Mouse (Mus musculus) embryonic facial prominence, embryonic 11.5 days (tissue): ENCODE results near the gene Gm4924. TPM values are rescaled to one million over a fixed set of nuclear protein-coding genes. Genes with fewer than 3 reads are reported as not detected.

Experiments used
- ATAC-seq: fragments of 200-750 bp; cut with Nextera tagmentation; replicated peaks from 2 replicates; pipeline ENCODE4 v1.8.0; 2017; ENCODE audit warnings: low read depth; ENCODE audit not compliant: insufficient number of reproducible peaks, low FRiP score, low TSS enrichment
- DNase-seq: peaks from one replicate; pipeline ENCODE4 v3.0.0-alpha.2; 2015; ENCODE audit warnings: low spot score
- H3K27ac ChIP-seq: fragments of 300-500 bp; sonication (generic); replicated peaks from 2 replicates; pipeline ENCODE4 v1.5.1; 2014; ENCODE audit warnings: mild to moderate bottlenecking, low read depth, low read length, control low read depth
- H3K27me3 ChIP-seq: fragments of 300-500 bp; sonication (generic); 2 replicates; pipeline ENCODE4 v1.6.1; 2014; ENCODE audit warnings: mild to moderate bottlenecking, low read length, moderate library complexity, mixed read lengths; ENCODE audit not compliant: control insufficient read depth, insufficient read depth
- H3K36me3 ChIP-seq: fragments of 300-500 bp; sonication (generic); replicated peaks from 2 replicates; pipeline ENCODE4 v1.6.1; 2014; ENCODE audit warnings: low read depth, mild to moderate bottlenecking, low read length, moderate library complexity, mixed read lengths; ENCODE audit not compliant: control insufficient read depth, insufficient read depth
- H3K4me1 ChIP-seq: fragments of 300-500 bp; sonication (generic); 2 replicates; pipeline ENCODE4 v1.6.1; 2014; ENCODE audit warnings: low read length, mixed read lengths; ENCODE audit not compliant: control insufficient read depth, insufficient read depth
- H3K4me2 ChIP-seq: fragments of 300-500 bp; sonication (generic); 2 replicates; pipeline ENCODE4 v1.6.1; 2014; ENCODE audit warnings: low read depth, mild to moderate bottlenecking, control low read depth, low read length, moderate library complexity
- H3K4me3 ChIP-seq: fragments of 300-500 bp; sonication (generic); 2 replicates; pipeline ENCODE4 v1.5.1; 2014; ENCODE audit warnings: low read depth, low read length, control low read depth
- H3K9ac ChIP-seq: fragments of 300-500 bp; sonication (generic); replicated peaks from 2 replicates; pipeline ENCODE4 v1.6.1; 2014; ENCODE audit warnings: mild to moderate bottlenecking, control low read depth, low read length
- H3K9me3 ChIP-seq: fragments of 300-500 bp; sonication (generic); replicated peaks from 2 replicates; pipeline ENCODE4 v1.6.1; 2016; ENCODE audit warnings: mild to moderate bottlenecking, low read length, inconsistent platforms, mixed read lengths; ENCODE audit not compliant: control insufficient read depth
- WGBS: fragments of 180-500 bp; shearing (Covaris S2); extraction: QIAGEN DNeasy Blood & Tissue Kit; methylation state at CpG from one replicate; pipeline ENCODE4 v1.1.7; 2014; 5-methylcytosine and 5-hydroxymethylcytosine counted together
- polyA plus RNA-seq: library from polyadenylated mRNA; unstranded; fragments of >200 nt; fragmentation: Nextera tagmentation; extraction: Ambion mirVana; gene quantifications from 2 replicates; pipeline ENCODE4 v1.2.1, GENCODE M21; 2014

The Gm4924 gene
- polyA plus RNA-seq: 6.4 and 9.2 TPM in 2 replicates

DNA sequence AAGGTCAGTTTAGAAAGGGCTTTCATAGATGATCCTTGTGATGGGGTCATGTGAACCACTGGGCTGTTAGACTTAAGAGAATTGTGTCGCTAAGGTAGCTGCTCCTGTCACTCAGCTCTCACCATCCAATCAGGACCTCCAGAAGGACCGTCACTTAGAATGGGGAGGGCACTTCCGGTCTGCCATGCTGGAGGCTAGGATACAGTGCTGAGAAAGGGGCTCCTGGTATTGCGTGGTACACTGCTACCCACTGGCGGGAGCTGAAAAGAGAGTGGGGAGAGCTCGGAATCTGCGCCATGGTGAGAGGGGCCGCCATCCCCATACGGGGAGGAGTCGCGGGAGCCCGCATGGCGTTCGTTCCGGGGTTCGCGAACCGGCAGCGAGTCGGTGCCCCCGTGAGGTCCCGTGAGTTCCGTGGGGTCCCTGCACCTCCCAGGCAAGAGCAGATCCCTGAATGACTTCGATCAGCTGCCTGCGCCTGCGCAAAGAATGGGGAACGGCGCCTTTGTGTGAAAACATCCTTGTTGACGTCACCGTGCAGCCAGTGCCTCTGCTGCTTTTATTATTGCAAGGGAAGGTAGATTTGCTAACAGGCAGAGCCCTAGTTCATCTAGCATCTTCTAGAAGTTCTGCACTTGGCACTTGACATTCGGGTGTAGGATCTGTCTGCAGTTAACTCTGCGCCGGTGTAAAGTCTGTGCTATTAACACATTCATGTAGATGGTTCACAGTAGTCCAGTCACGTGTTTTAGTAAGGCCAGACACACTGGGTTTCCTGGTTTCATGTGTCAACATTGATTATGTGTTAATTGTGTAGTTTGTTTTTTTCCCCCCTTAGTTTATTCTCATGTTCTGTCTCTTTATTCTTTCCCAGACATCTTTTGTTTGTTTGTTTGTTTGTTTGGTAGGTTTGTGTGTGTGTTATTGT, at the start of gene Gm4924:
Gene Gm4924 (plus strand): TSS at position 173 of the 928 bp plus-strand sequence.
- peaks cover 2% of the 10 kb centered on the region; the same call in 1 of the 2 replicates for H3K9me3 ChIP-seq

DNA sequence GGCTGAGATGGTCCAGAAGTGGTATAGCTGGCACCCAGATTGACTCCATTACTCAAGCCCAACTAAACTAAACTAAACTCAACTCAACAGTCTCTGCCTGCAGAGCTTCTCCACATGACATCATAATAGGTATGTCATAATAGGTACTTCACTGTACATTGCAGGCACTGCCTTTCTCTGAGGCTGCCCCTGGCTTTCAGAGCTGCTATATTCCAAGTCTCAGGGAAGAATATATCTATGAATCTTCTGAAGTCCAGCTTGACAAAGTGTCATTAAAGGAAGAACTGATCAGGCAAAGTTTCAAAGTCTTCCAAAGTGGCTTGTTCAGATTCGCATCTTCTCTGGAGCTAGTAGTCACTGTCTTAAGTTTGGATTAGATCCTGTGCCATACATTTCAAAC, 37.6 kb upstream of the Gm4924 start, which contains the start of gene 4932415D10Rik:
Gene 4932415D10Rik (minus strand): TSS at position 101 of the 400 bp plus-strand sequence.
- ATAC-seq (no peak), DNase-seq (no peak)
- Histone ChIP-seq H3K36me3 (no peaks in the 10 kb centered on the region), H3K4me1 (no peaks in the 10 kb centered on the region), H3K4me3 (no peak within 1 kb of the TSS), H3K4me2 (no peak within 1 kb of the TSS), H3K9me3 (no peaks in the 10 kb centered on the region), H3K9ac (no peak within 1 kb of the TSS), H3K27ac (no peak within 1 kb of the TSS), H3K27me3 (no peaks in the 10 kb centered on the region)
- 92% methylated on average over 1 of the region's 1 CpGs for WGBS

More for the DNA sequence above, at the start of gene Gm4924:
- Histone ChIP-seq H3K36me3 (no peaks in the 10 kb centered on the region), H3K4me3 (peak within 1 kb of the TSS; percentile 62), H3K9ac (peak within 1 kb of the TSS; percentile 88), H3K27me3 (no peaks in the 10 kb centered on the region), H3K27ac (peak within 1 kb of the TSS; percentile 89), H3K4me2 (peak within 1 kb of the TSS; percentile 59), H3K4me1 (no peaks in the 10 kb centered on the region)
- 6% methylated on average over 34 of the region's 34 CpGs for WGBS
- ATAC-seq (peak; percentile 100), DNase-seq (peak; percentile 92)

DNA sequence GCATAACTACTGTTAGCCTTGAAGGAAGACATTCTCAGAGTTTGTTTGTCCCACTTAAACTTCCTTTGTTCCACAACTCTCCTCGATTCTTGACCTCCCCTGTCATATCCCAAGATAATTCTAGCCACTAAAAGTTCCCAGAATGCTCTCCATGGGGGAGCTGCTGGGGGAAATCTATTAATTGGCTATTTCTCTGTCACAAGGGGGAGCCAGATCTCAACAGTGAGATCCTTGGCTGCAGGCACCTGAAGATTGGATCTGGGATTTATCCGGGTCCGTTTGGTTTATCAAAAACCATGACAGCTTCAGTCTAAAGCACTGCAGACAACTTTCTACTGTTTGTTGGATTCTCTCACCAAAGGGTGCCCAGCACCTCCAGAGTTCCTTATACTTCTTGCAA, 33.9 kb upstream of the Gm4924 start:
- Histone ChIP-seq H3K4me3 (no peak overlapping the region), H3K36me3 (no peaks in the 10 kb centered on the region), H3K9me3 (no peaks in the 10 kb centered on the region), H3K27me3 (no peaks in the 10 kb centered on the region), H3K4me2 (no peak overlapping the region), H3K9ac (no peak overlapping the region), H3K4me1 (no peaks in the 10 kb centered on the region), H3K27ac (no peak overlapping the region)
- no peak for ATAC-seq
- WGBS: 62% methylated on average over 3 of the region's 3 CpGs
- DNase-seq: no peak

DNA sequence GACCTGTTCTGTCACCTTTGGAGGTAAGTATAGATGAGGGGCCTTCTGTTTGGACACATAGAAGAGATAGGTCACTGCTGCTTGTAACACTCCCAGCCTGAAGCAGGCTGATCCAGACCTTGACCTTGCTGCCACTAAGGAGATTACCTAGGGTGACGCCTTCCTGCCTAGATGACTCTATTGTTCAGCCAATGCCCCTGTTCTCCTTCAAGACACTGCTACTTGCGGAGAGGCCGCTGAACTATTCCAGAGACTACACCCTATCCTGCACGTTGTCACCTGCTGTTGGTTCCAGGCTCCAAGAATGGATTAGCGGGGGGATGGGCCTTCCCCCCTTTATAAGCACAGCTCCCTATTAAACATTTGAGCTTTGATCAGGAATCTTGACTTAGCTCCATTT, 24.2 kb upstream of the Gm4924 start:
- H3K9ac ChIP-seq: no peak overlapping the region
- no peaks in the 10 kb centered on the region for H3K4me1 ChIP-seq
- no peak overlapping the region for H3K4me3 ChIP-seq
- DNase-seq (no peak), ATAC-seq (no peak)
- H3K4me2 ChIP-seq: no peak overlapping the region
- H3K27me3 ChIP-seq: no peaks in the 10 kb centered on the region
- 80% methylated on average over 5 of the region's 5 CpGs for WGBS
- H3K36me3 ChIP-seq: no peaks in the 10 kb centered on the region
- no peaks in the 10 kb centered on the region for H3K9me3 ChIP-seq
- H3K27ac ChIP-seq: no peak overlapping the region

DNA sequence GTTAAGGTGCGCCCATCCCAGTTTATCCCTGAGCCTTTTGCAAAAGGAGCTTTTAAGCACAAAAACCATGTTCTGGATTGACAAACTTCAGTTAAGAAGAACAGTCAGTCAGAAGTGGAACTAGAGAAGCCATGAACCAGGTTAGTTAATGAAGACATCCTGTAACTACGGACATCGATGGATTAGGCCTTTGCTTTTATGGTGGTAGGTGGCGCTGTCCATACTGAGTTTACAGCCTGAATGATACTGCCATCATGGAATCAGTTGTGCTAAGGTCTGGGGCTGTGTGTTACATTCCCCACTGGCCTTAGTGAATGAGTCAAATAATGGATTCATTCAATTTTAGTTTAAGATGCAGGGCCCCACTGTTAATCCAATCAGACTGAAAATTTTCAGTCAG, 1.3 kb downstream of the Gm4924 start:
- Histone ChIP-seq H3K4me1 (no peaks in the 10 kb centered on the region), H3K36me3 (no peaks in the 10 kb centered on the region), H3K27ac (no peak overlapping the region), H3K27me3 (no peaks in the 10 kb centered on the region), H3K9me3 (peaks cover 2% of the 10 kb centered on the region; the same call in 1 of the 2 replicates), H3K4me2 (no peak overlapping the region), H3K9ac (no peak overlapping the region), H3K4me3 (no peak overlapping the region)
- WGBS: 95% methylated on average over 4 of the region's 4 CpGs
- ATAC-seq: no peak
- no peak for DNase-seq

DNA sequence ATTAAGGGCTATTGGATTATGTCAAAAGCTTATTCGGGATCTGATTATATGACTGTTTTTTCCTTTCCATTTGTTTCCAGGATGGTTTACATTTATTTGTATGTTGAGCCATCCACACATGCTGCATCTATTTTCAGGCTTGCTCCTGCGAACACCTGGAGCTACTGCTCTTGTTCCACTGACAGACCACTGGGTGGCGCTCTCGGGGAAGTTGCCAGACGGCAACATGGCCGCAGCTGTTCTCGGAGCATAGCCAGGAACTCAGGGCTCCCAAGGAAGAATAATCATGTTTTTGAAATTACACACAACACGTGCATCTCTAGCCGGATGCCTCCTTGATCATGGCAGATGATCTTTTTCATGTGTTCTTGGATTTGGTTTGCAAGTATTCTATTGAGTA, 7.9 kb downstream of the Gm4924 start:
- Histone ChIP-seq H3K36me3 (no peaks in the 10 kb centered on the region), H3K9me3 (no peaks in the 10 kb centered on the region; the same call in 1 of the 2 replicates)
- DNase-seq: no peak

DNA sequence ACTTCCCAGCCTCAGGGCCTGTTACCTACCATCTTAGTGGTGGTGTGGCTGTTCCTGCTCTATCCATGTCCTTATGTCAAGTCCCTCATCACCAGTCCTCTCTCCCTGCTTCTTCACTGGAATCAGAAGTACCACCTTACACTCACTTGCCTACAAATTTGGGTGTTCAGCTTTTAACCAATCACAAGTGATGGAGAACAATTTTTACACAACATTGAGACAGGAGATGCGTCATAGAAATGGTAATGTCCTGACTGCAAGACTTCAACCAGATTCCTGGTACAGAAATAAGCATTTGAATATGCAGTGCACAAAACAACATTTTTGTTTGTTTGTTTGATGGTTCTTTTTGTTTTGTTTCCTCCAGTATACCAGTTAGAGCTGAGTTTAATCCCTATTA, 28.9 kb downstream of the Gm4924 start:
- no peaks in the 10 kb centered on the region for H3K27me3 ChIP-seq
- peaks cover 3% of the 10 kb centered on the region; the same call in 1 of the 2 replicates for H3K9me3 ChIP-seq
- 91% methylated on average over 1 of the region's 1 CpGs for WGBS
- ATAC-seq (no peak), DNase-seq (no peak)
- no peak overlapping the region for H3K4me2 ChIP-seq
- H3K4me3 ChIP-seq: no peak overlapping the region
- H3K9ac ChIP-seq: no peak overlapping the region
- no peaks in the 10 kb centered on the region for H3K36me3 ChIP-seq
- H3K4me1 ChIP-seq: no peaks in the 10 kb centered on the region
- no peak overlapping the region for H3K27ac ChIP-seq

More for the DNA sequence above, 7.9 kb downstream of the Gm4924 start:
- no peak overlapping the region for H3K4me2 ChIP-seq
- H3K4me3 ChIP-seq: no peak overlapping the region
- no peak overlapping the region for H3K27ac ChIP-seq
- no peaks in the 10 kb centered on the region for H3K27me3 ChIP-seq
- no peaks in the 10 kb centered on the region for H3K4me1 ChIP-seq
- no peak for ATAC-seq
- 90% methylated on average over 9 of the region's 9 CpGs for WGBS
- H3K9ac ChIP-seq: no peak overlapping the region

DNA sequence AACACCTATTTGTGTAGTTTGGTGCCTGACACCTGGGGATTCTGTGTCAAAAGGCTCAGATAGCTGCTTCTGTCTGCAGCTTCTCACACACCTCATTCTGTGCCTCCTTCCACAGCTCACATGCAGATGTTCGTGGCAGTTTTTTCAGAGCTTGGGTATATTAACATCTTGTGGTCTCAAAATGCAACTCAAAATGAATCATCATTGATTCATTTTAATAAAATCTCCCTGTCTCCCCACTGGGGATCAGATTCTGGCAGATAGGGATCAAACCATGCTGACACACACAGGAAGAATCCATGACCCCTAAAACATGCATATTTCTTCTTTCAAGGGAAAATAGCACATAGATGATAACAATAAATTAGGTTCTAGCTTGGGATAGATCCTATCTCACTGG, 55.5 kb downstream of the Gm4924 start:
- Histone ChIP-seq H3K27ac (no peak overlapping the region), H3K36me3 (no peaks in the 10 kb centered on the region), H3K4me2 (no peak overlapping the region), H3K9me3 (no peaks in the 10 kb centered on the region), H3K4me1 (no peaks in the 10 kb centered on the region), H3K27me3 (no peaks in the 10 kb centered on the region), H3K4me3 (no peak overlapping the region), H3K9ac (no peak overlapping the region)
- WGBS: 77% methylated on average over 1 of the region's 1 CpGs
- ATAC-seq (no peak), DNase-seq (no peak)
